Mouse (Mus musculus): ENCODE results near the gene Cdyl2. TPM values are rescaled to one million over a fixed set of nuclear protein-coding genes. Genes with fewer than 3 reads are reported as not detected.

The Cdyl2 gene
- polyA plus RNA-seq, 1 experiment from 2014 or later: 4.3 TPM

- 89% methylated on average over 6 of the region's 6 CpGs for WGBS
Observed at GRCm38 (mm10) chr8:116552255-116552654, 180.5 kb downstream of the Cdyl2 start.

GRCm38 (mm10) chr8:116543366-116543765 lies 189.4 kb downstream of the Cdyl2 start:
- Histone ChIP-seq H3K4me2 (no peak overlapping the region), H3K4me3 (ENCODE audit: low read depth, low read length) (no peak overlapping the region), H3K9me3 (ENCODE audit: control insufficient read depth, low read length) (no peaks in the 10 kb centered on the region), H3K4me1 (ENCODE audit: control insufficient read depth, insufficient read depth, low read length) (no peaks in the 10 kb centered on the region), H3K27me3 (ENCODE audit: control insufficient read depth, insufficient read depth, low read length) (no peaks in the 10 kb centered on the region), H3K27ac (ENCODE audit: low read depth, low read length) (no peak overlapping the region), H3K36me3 (ENCODE audit: control insufficient read depth, insufficient read depth, low read length) (no peaks in the 10 kb centered on the region), H3K9ac (ENCODE audit: low read length) (no peak overlapping the region)
- 83% methylated on average over 1 of the region's 1 CpGs for WGBS
- no peak for DNase-seq (ENCODE audit: low spot score, missing footprints)
- no peak for ATAC-seq (ENCODE audit: low FRiP score)

More at GRCm38 (mm10) chr8:116552255-116552654, 180.5 kb downstream of the Cdyl2 start:
- H3K4me2 ChIP-seq: no peak overlapping the region
- DNase-seq (ENCODE audit: low spot score, missing footprints) (no peak), ATAC-seq (ENCODE audit: low FRiP score) (no peak)
- no peaks in the 10 kb centered on the region for H3K4me1 ChIP-seq (ENCODE audit: control insufficient read depth, insufficient read depth, low read length)
- no peak overlapping the region for H3K27ac ChIP-seq (ENCODE audit: low read depth, low read length)
- no peaks in the 10 kb centered on the region for H3K27me3 ChIP-seq (ENCODE audit: control insufficient read depth, insufficient read depth, low read length)
- no peaks in the 10 kb centered on the region; the same call in 1 of the 2 replicates for H3K9me3 ChIP-seq (ENCODE audit: control insufficient read depth, low read length)
- H3K36me3 ChIP-seq (ENCODE audit: control insufficient read depth, insufficient read depth, low read length): no peaks in the 10 kb centered on the region
- H3K4me3 ChIP-seq (ENCODE audit: low read depth, low read length): no peak overlapping the region
- no peak overlapping the region for H3K9ac ChIP-seq (ENCODE audit: low read length)

GRCm38 (mm10) chr8:116542842-116543241 lies 189.9 kb downstream of the Cdyl2 start:
- no peak overlapping the region for H3K4me3 ChIP-seq (ENCODE audit: low read depth, low read length)
- no peaks in the 10 kb centered on the region for H3K4me1 ChIP-seq (ENCODE audit: control insufficient read depth, insufficient read depth, low read length)
- ATAC-seq (ENCODE audit: low FRiP score) (no peak), DNase-seq (ENCODE audit: low spot score, missing footprints) (no peak)
- H3K27ac ChIP-seq (ENCODE audit: low read depth, low read length): no peak overlapping the region
- no peak overlapping the region for H3K4me2 ChIP-seq
- no peaks in the 10 kb centered on the region for H3K9me3 ChIP-seq (ENCODE audit: control insufficient read depth, low read length)
- H3K27me3 ChIP-seq (ENCODE audit: control insufficient read depth, insufficient read depth, low read length): no peaks in the 10 kb centered on the region
- H3K9ac ChIP-seq (ENCODE audit: low read length): no peak overlapping the region
- no peaks in the 10 kb centered on the region for H3K36me3 ChIP-seq (ENCODE audit: control insufficient read depth, insufficient read depth, low read length)
- 92% methylated on average over 5 of the region's 5 CpGs for WGBS

- no peak for ATAC-seq (ENCODE audit: low FRiP score)
- no peak overlapping the region for H3K4me2 ChIP-seq
- no peaks in the 10 kb centered on the region for H3K9me3 ChIP-seq (ENCODE audit: control insufficient read depth, low read length)
- no peaks in the 10 kb centered on the region for H3K36me3 ChIP-seq (ENCODE audit: control insufficient read depth, insufficient read depth, low read length)
- no peak overlapping the region for H3K4me3 ChIP-seq (ENCODE audit: low read depth, low read length)
- H3K9ac ChIP-seq (ENCODE audit: low read length): no peak overlapping the region
- H3K27ac ChIP-seq (ENCODE audit: low read depth, low read length): no peak overlapping the region
- 87% methylated on average over 1 of the region's 1 CpGs for WGBS
- H3K4me1 ChIP-seq (ENCODE audit: control insufficient read depth, insufficient read depth, low read length): no peaks in the 10 kb centered on the region
- no peak for DNase-seq (ENCODE audit: low spot score, missing footprints)
- no peaks in the 10 kb centered on the region for H3K27me3 ChIP-seq (ENCODE audit: control insufficient read depth, insufficient read depth, low read length)
Observed at GRCm38 (mm10) chr8:116540136-116540535, 192.7 kb downstream of the Cdyl2 start.

- WGBS: 69% methylated on average over 7 of the region's 7 CpGs
- DNase-seq (ENCODE audit: low spot score, missing footprints): no peak
Observed at GRCm38 (mm10) chr8:116538763-116539162, 194.0 kb downstream of the Cdyl2 start.

GRCm38 (mm10) chr8:116536786-116537185 lies 196.0 kb downstream of the Cdyl2 start:
- H3K36me3 ChIP-seq (ENCODE audit: control insufficient read depth, insufficient read depth, low read length): no peaks in the 10 kb centered on the region
- DNase-seq (ENCODE audit: low spot score, missing footprints) (no peak), ATAC-seq (ENCODE audit: low FRiP score) (no peak)
- H3K4me1 ChIP-seq (ENCODE audit: control insufficient read depth, insufficient read depth, low read length): no peaks in the 10 kb centered on the region
- H3K4me3 ChIP-seq (ENCODE audit: low read depth, low read length): no peak overlapping the region
- no peak overlapping the region for H3K27ac ChIP-seq (ENCODE audit: low read depth, low read length)
- H3K9me3 ChIP-seq (ENCODE audit: control insufficient read depth, low read length): peaks cover 3% of the 10 kb centered on the region; the same call in 1 of the 2 replicates
- H3K27me3 ChIP-seq (ENCODE audit: control insufficient read depth, insufficient read depth, low read length): no peaks in the 10 kb centered on the region
- WGBS: 84% methylated on average over 5 of the region's 5 CpGs
- H3K9ac ChIP-seq (ENCODE audit: low read length): no peak overlapping the region
- H3K4me2 ChIP-seq: no peak overlapping the region

More at GRCm38 (mm10) chr8:116538763-116539162, 194.0 kb downstream of the Cdyl2 start:
- no peaks in the 10 kb centered on the region for H3K9me3 ChIP-seq (ENCODE audit: control insufficient read depth, low read length)
- no peak for ATAC-seq (ENCODE audit: low FRiP score)
- H3K4me3 ChIP-seq (ENCODE audit: low read depth, low read length): no peak overlapping the region
- H3K36me3 ChIP-seq (ENCODE audit: control insufficient read depth, insufficient read depth, low read length): no peaks in the 10 kb centered on the region
- no peak overlapping the region for H3K9ac ChIP-seq (ENCODE audit: low read length)
- H3K4me2 ChIP-seq: no peak overlapping the region
- no peaks in the 10 kb centered on the region for H3K27me3 ChIP-seq (ENCODE audit: control insufficient read depth, insufficient read depth, low read length)
- no peak overlapping the region for H3K27ac ChIP-seq (ENCODE audit: low read depth, low read length)
- H3K4me1 ChIP-seq (ENCODE audit: control insufficient read depth, insufficient read depth, low read length): no peaks in the 10 kb centered on the region

- H3K36me3 ChIP-seq (ENCODE audit: control insufficient read depth, insufficient read depth, low read length): no peaks in the 10 kb centered on the region
- H3K4me1 ChIP-seq (ENCODE audit: control insufficient read depth, insufficient read depth, low read length): no peaks in the 10 kb centered on the region
- no peak overlapping the region for H3K9ac ChIP-seq (ENCODE audit: low read length)
- H3K27me3 ChIP-seq (ENCODE audit: control insufficient read depth, insufficient read depth, low read length): no peaks in the 10 kb centered on the region
- DNase-seq (ENCODE audit: low spot score, missing footprints): no peak
- H3K4me2 ChIP-seq: no peak overlapping the region
- no peak overlapping the region for H3K27ac ChIP-seq (ENCODE audit: low read depth, low read length)
- WGBS: 79% methylated on average over 6 of the region's 6 CpGs
- no peak for ATAC-seq (ENCODE audit: low FRiP score)
- no peak overlapping the region for H3K4me3 ChIP-seq (ENCODE audit: low read depth, low read length)
- peaks cover 3% of the 10 kb centered on the region; the same call in 1 of the 2 replicates for H3K9me3 ChIP-seq (ENCODE audit: control insufficient read depth, low read length)
Observed at GRCm38 (mm10) chr8:116533081-116533480, 199.7 kb downstream of the Cdyl2 start.

GRCm38 (mm10) chr8:116528736-116529135 lies 204.1 kb downstream of the Cdyl2 start:
- ATAC-seq (ENCODE audit: low FRiP score): no peak
- H3K36me3 ChIP-seq (ENCODE audit: control insufficient read depth, insufficient read depth, low read length): no peaks in the 10 kb centered on the region

GRCm38 (mm10) chr8:116524915-116525314 lies 207.9 kb downstream of the Cdyl2 start:
- Histone ChIP-seq H3K9ac (ENCODE audit: low read length) (no peak overlapping the region), H3K4me1 (ENCODE audit: control insufficient read depth, insufficient read depth, low read length) (no peaks in the 10 kb centered on the region), H3K27ac (ENCODE audit: low read depth, low read length) (no peak overlapping the region), H3K4me2 (no peak overlapping the region), H3K36me3 (ENCODE audit: control insufficient read depth, insufficient read depth, low read length) (no peaks in the 10 kb centered on the region), H3K27me3 (ENCODE audit: control insufficient read depth, insufficient read depth, low read length) (no peaks in the 10 kb centered on the region), H3K9me3 (ENCODE audit: control insufficient read depth, low read length) (no peaks in the 10 kb centered on the region), H3K4me3 (ENCODE audit: low read depth, low read length) (no peak overlapping the region)
- DNase-seq (ENCODE audit: low spot score, missing footprints) (no peak), ATAC-seq (ENCODE audit: low FRiP score) (no peak)
- WGBS: 81% methylated on average over 7 of the region's 7 CpGs

More at GRCm38 (mm10) chr8:116528736-116529135, 204.1 kb downstream of the Cdyl2 start:
- no peak for DNase-seq (ENCODE audit: low spot score, missing footprints)
- no peak overlapping the region for H3K27ac ChIP-seq (ENCODE audit: low read depth, low read length)
- WGBS: 84% methylated on average over 7 of the region's 7 CpGs
- no peaks in the 10 kb centered on the region for H3K27me3 ChIP-seq (ENCODE audit: control insufficient read depth, insufficient read depth, low read length)
- no peaks in the 10 kb centered on the region for H3K4me1 ChIP-seq (ENCODE audit: control insufficient read depth, insufficient read depth, low read length)
- H3K9me3 ChIP-seq (ENCODE audit: control insufficient read depth, low read length): peaks cover 3% of the 10 kb centered on the region; the same call in 1 of the 2 replicates
- no peak overlapping the region for H3K4me2 ChIP-seq
- H3K4me3 ChIP-seq (ENCODE audit: low read depth, low read length): no peak overlapping the region
- H3K9ac ChIP-seq (ENCODE audit: low read length): no peak overlapping the region
